Mouse (Mus musculus): Measurements from ENCODE around the gene Tanc1. TPM values are rescaled to one million over a fixed set of nuclear protein-coding genes. Genes with fewer than 3 reads are reported as not detected.

Gene Tanc1
- polyA plus RNA-seq (2017; shearing (Covaris generic)), result 14.5 TPM

DNA sequence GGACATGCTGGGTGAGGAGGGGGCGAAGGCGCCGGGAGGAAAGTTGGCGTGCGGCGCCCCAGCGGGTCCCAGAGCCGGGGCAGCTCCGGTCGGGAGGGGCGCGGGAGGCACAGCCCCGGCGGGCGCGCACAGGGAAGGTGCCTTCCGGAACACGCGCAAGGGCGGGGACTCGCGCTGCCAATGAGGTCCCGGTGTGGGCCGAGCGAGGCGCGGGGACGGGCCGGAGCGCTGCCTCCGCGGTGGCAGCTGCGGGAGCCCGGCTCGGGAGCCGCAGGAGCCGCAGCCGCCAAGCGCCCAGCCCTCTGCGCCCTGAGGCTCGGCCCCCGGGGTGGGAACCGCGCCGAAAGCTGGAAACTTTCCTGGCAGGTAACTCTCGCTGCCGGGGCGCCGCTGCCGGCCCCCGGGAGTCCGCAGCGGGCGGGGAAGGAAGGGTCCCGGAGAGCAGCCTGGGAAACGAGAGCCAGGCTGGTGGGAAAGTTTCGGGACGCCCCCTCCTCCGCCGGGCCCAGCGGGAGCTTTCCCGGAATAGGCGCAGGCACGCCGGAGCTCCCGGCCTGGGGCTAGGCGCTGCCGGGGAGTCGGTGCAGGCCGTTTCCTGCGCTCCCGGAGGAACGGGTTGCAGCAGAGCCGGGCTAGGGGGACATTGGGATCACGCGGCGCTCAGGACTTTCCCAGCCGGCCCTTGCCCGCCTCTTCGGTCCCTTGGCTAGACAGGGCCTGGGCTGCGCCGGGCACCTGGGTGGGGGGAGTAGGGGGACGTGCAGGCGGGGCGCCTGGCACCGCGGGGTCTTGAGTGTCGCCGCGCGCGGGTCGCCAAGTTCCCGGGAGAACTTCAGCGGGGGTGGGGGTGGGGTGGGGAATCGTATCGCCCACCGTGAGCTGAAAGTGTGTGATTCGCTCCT, at the start of gene Tanc1:
Tanc1 (plus strand) TSS at position 212 of the 902 bp plus-strand sequence.

DNA sequence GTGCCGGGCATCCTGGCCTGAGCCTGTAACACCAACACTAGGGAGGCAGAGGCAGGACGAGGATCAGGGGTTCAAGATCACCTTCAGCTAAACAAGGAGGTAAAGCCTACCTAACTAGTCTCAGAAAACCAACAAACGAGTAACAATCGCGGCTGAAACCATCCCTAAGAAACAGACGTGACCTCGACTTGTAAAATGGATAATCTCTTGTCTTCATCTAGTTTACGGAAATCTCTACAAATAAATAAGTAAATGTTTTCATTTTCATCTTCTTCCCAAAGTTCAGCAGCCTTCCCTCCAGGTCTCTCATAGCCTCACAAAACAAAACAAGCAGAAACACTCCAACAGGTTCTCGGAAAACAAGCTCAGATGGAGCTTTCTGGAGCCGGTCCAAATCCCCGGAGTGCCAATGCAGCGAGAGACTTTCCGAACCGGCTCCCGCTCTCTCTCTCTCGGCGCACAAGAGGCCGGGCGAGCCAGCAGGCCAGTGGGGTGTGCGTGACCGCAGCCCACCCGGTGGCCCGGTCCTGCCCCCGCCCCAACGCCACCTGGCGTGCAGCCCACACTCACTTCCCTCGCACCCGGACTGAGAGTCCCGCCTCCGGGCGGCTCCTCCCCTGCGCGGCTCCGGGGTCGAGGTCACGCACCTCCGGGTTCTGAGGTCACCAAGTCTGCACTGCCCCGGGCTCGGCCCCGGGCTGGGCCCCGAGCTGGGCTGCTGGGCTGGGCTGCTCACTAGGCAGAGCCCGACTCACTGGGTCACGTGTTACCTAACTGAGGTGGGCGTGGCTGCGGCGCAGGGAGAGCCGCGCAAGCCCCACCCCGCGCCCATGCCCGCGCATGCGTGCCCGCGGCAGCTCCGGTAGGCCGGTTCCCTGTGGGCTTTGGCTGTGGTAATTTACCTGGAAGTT, 270.2 kb downstream of the Tanc1 start, which contains the start of gene Wdsub1:
Wdsub1 (minus strand) TSS at position 761 of the 911 bp plus-strand sequence.

Other genes starting within 250 kb of the Tanc1 start
- gene Dapl1, start 127.4 kb upstream of the Tanc1 start, polyA plus RNA-seq (2017; shearing (Covaris generic)), result 46.7 TPM